In the genomic region with DNA sequence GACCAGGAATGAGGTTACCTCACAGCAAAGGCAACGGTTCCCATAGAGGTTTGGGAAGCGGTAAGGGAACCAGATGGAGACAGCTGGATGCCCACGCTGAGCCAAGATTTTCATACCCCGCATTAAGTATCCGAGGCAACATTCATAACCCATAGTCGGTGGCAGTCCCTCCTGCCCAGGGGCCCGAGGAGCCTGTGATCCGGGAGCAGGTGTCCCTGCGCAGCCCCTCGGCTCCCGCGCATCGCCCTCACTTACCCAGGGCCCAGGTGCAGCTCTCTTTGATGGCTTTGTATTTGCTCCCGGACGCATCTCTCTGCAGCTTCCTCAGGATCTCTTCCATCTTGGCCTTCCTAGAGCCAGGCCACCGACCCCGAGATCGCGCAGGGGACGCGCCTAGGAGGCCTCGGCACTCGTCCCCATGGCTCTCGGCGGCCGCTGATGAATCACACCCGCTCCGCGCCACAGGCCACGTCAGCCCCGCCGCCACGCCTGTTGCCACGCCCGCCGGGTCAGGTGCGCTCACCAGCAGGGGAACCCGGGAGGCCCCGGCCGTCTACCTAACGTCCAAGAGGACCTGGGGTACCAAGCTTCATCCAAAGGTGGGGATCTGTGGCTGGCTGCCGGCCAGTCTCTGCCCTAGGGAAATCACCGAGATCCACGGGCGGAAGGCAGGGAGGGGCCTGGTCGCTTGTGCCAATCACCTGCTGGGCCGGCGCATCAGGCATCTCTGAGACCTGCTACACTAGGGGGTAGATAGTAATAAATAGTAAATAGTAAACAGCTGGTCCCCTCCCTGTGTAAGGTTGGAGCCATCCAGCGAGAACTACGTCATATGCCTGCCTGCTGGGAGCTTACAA, we compare ENCODE assay signal across 8 mouse cellular contexts. TPM values are rescaled to one million over a fixed set of nuclear protein-coding genes. Genes with fewer than 3 reads are reported as not detected.
DNase-seq lines count a peak whose midpoint lies in the region; ATAC-seq and TF ChIP-seq lines count a peak whose summit lies in the region.

A gene (minus strand): TSS at position 664 of the 857 bp plus-strand sequence.

- no peaks in the 10 kb centered on the region for H3K36me3 ChIP-seq in hindbrain, embryonic 15.5 days
- H3K36me3 ChIP-seq in lung, embryonic 15.5 days, result no peaks in the 10 kb centered on the region

- peak; percentile 90 for ATAC-seq in hindbrain, embryonic 15.5 days (ENCODE audit: low FRiP score, low read depth)
- ATAC-seq in lung, embryonic 15.5 days (ENCODE audit: borderline replicate concordance, extremely low read depth, low FRiP score, low TSS enrichment), result peak; percentile 73; the same call in 1 of the 2 replicates

- H3K4me1 ChIP-seq in hindbrain, embryonic 15.5 days (replicated peaks), result peaks cover 15% of the 10 kb centered on the region
- H3K4me1 ChIP-seq in lung, embryonic 15.5 days, result peaks cover 6% of the 10 kb centered on the region

- H3K4me2 ChIP-seq in hindbrain, embryonic 15.5 days, result peak within 1 kb of the TSS; percentile 83
- peak within 1 kb of the TSS; percentile 77 for H3K4me2 ChIP-seq in lung, embryonic 15.5 days

- H3K4me3 ChIP-seq in gastrocnemius, adult 2 months, result peak within 1 kb of the TSS; percentile 76
- H3K4me3 ChIP-seq in hindbrain, embryonic 15.5 days, result peak within 1 kb of the TSS; percentile 87
- H3K4me3 ChIP-seq in lung, embryonic 15.5 days, result peak within 1 kb of the TSS; percentile 50

- intact Hi-C loops in gastrocnemius, adult 2 months (cut with DNase I), result no loop called here

- H3K9ac ChIP-seq in hindbrain, embryonic 15.5 days, result peak within 1 kb of the TSS; percentile 84
- peak within 1 kb of the TSS; percentile 41 for H3K9ac ChIP-seq in lung, embryonic 15.5 days

- no peak for TF ChIP-seq CTCF in gastrocnemius, adult 2 months (IDR thresholded peaks at IDR 0.05)

- no peaks in the 10 kb centered on the region for H3K9me3 ChIP-seq in hindbrain, embryonic 15.5 days
- H3K9me3 ChIP-seq in lung, embryonic 15.5 days, result no peaks in the 10 kb centered on the region

- no peaks in the 10 kb centered on the region for H3K27me3 ChIP-seq in hindbrain, embryonic 15.5 days
- H3K27me3 ChIP-seq in lung, embryonic 15.5 days, result peaks cover 9% of the 10 kb centered on the region

- peak; percentile 11 for DNase-seq in WW6 (ENCODE audit: low read depth, low spot score)
- DNase-seq in cerebellum, postnatal 36 days, result peak; percentile 91 to 92
- DNase-seq in gastrocnemius, adult 2 months, result peak; percentile 65
- peak; percentile 75 to 83 for DNase-seq in layer of hippocampus, postnatal 14 days (ENCODE audit: low spot score in 2 of 2)
- peak; percentile 4 for DNase-seq in ovary, postnatal 14 days (ENCODE audit: low spot score)
- DNase-seq in urinary bladder, adult 2 months (ENCODE audit: low spot score), result peak; percentile 58

- WGBS in hindbrain, embryonic 15.5 days, result under 1% methylated on average over 50 of the region's 50 CpGs
- 1% methylated on average over 48 of the region's 50 CpGs for WGBS in lung, embryonic 15.5 days

- H3K27ac ChIP-seq in gastrocnemius, adult 2 months, result 0 out of 2 replicates have a peak within 1 kb of the TSS, but pooled peaks have one; percentile 4
- peak within 1 kb of the TSS; percentile 97 for H3K27ac ChIP-seq in hindbrain, embryonic 15.5 days (replicated peaks)
- H3K27ac ChIP-seq in lung, embryonic 15.5 days, result no peak within 1 kb of the TSS

RNA-seq across cellular contexts. Expression of the gene that starts here (rescaled TPM):
- under 1 TPM; 0.10 to 0.39 TPM for total RNA-seq in gastrocnemius, adult 2 months (2021)
- 6.4 and 6.5 TPM in 2 replicates for polyA plus RNA-seq in hindbrain, embryonic 15.5 days (2015; fragmentation: Nextera tagmentation; extraction: Ambion mirVana)
- 10 to 100 TPM; 83.5 to 90.3 TPM for total RNA-seq in layer of hippocampus, postnatal 14 days (2021)
- polyA plus RNA-seq in lung, embryonic 15.5 days (2015; fragmentation: Nextera tagmentation; extraction: Ambion mirVana), result 1.5 and 1.6 TPM in 2 replicates
- polyA plus RNA-seq in urinary bladder, adult 2 months (2012; rRNA removed), result 0.87 and 0.91 TPM in 2 replicates

Comparison
In these comparisons a context has a peak if more than half of its experiments do, and no peak if none do; other contexts are left out.
1. RNA of the gene that starts here (total RNA-seq): 83.5 to 90.3 TPM in layer of hippocampus, postnatal 14 days; 0.10 to 0.39 TPM in gastrocnemius, adult 2 months; every median in the first group is over 10 times any median in the second.
2. Peak in DNase-seq, H3K4me3 ChIP-seq and H3K27ac ChIP-seq in gastrocnemius, adult 2 months; RNA of the gene not detected or under 1 TPM.
3. Peak in DNase-seq in urinary bladder, adult 2 months; RNA of the gene not detected or under 1 TPM.
4. DNase-seq: peak in every context shown above with its lines; median percentile 92 in cerebellum, postnatal 36 days; 79 in layer of hippocampus, postnatal 14 days; 65 in gastrocnemius, adult 2 months; 58 in urinary bladder, adult 2 months; 11 in WW6; 4 in ovary, postnatal 14 days.
5. Peak in every context shown above with its lines, with median percentiles within 50 percentile points of each other: H3K4me3 ChIP-seq.